Comparison of ENCODE assay signal across 17 mouse cellular contexts in genomic region chr12:32444770-32445169, GRCm38 (mm10).
"Had no signal": no experiment of that assay in that cellular context is flagged by ENCODE, and none has a peak within 500 bp of the region (broad histone marks: within the 10 kb centered on the region; RNA-seq: fewer than 3 reads in every experiment).

No protein-coding gene starts in this region.

- DNase-seq: lung, adult 18-20 months; lung, embryonic 14.5 days; lung, postnatal 10 days; lung, postnatal 4 days; midbrain, embryonic 14.5 days; retina, postnatal 1 day; right cerebral cortex, adult 18-20 months; spleen, adult 18-20 months; thymus, adult 18-20 months; thymus, postnatal 14 days; thymus, postnatal 36 days had no signal

- H3K4me3 ChIP-seq: midbrain, embryonic 10.5 days; midbrain, embryonic 12.5 days; myocyte; neural tube, embryonic 13.5 days; neural tube, embryonic 15.5 days had no signal

- H3K9ac ChIP-seq: lung, embryonic 14.5 days; midbrain, embryonic 12.5 days; neural tube, embryonic 13.5 days; neural tube, embryonic 15.5 days had no signal

- H3K36me3 ChIP-seq: midbrain, embryonic 10.5 days; midbrain, embryonic 12.5 days; neural tube, embryonic 13.5 days; neural tube, embryonic 15.5 days had no signal

- H3K4me1 ChIP-seq: midbrain, embryonic 10.5 days; midbrain, embryonic 12.5 days; neural tube, embryonic 13.5 days; neural tube, embryonic 15.5 days had no signal

- H3K9me3 ChIP-seq: midbrain, embryonic 10.5 days; midbrain, embryonic 12.5 days; neural tube, embryonic 13.5 days; neural tube, embryonic 15.5 days had no signal

- H3K27me3 ChIP-seq: midbrain, embryonic 12.5 days; neural tube, embryonic 13.5 days; neural tube, embryonic 15.5 days had no signal

- H3K27ac ChIP-seq: midbrain, embryonic 10.5 days; midbrain, embryonic 12.5 days; neural tube, embryonic 13.5 days; neural tube, embryonic 15.5 days had no signal

- H3K4me2 ChIP-seq: lung, embryonic 14.5 days; midbrain, embryonic 12.5 days; neural tube, embryonic 13.5 days; neural tube, embryonic 15.5 days had no signal

- ATAC-seq: midbrain, embryonic 16.5 days had no signal
